Mouse (Mus musculus): ENCODE data around the gene Psmf1.
A peak's percentile ranks its signal among the peaks of the same experiment; 100 is the strongest.

Psmf1 gene

DNA sequence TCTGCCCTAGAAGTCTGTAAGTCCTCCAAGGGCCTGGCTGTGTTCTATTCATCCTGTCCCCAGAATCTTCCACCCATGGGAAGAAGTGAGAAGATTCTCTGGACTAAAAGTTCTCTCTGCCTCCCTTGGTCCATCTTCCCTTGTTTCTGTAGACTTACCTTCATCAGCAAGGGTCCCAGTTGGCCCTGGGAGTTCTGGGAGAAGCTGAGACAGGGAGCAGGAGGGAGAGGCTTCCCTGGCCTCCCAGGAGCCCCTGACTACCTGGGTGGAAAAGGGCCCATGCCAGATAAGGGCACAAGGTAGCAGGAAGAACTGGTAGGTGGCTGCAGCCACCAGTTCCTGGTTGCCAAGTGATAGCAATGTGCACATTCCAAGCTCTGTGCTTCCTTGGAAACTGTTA is at the start of gene Psmf1:
TSS of gene Psmf1 (minus strand) at position 342 of the 400 bp plus-strand sequence.
- no peak for DNase-seq (ENCODE audit: low read depth, low spot score)

DNA sequence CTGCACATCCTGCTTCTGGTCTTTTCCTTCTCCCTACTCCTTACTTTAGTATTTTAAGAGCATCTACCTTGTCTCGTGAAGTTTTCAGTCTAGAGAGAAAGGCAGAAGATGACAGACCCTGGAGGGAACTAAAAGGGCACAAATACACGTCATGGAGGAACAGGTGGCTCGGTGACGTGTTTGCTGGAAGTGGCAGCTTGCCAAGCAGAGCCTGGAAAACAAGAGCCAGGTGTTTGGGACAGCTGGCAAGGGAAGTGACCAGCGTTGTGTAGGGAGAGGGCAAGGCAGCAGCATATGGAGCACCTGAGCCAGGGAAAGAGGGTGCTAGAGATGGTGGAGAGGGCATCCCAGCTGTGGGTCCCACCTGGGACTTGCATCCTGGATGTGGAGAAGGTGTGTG is 47.2 kb upstream of the Psmf1 start:
- DNase-seq (ENCODE audit: low read depth, low spot score) = no peak

DNA sequence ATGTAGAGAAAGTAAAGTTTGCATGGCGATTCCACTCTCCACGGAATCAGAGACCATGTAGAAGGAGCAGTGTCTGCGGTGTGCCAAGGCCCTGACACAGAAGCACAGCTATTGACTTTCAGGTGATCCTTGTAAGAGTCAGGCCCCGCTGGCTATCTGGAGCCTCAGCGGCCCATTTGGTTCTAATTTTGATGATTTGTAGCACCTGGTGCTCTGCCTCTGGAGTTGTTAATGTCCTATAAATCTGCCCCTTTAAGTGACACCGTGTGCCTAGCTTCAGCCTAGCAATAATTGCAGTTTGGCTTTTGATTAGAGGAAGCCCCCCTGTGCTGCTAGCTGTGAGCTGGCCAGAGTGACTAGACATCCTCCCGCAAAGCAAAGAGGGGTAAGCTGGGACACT is 46.2 kb upstream of the Psmf1 start:
- DNase-seq (ENCODE audit: low read depth, low spot score) = no peak

DNA sequence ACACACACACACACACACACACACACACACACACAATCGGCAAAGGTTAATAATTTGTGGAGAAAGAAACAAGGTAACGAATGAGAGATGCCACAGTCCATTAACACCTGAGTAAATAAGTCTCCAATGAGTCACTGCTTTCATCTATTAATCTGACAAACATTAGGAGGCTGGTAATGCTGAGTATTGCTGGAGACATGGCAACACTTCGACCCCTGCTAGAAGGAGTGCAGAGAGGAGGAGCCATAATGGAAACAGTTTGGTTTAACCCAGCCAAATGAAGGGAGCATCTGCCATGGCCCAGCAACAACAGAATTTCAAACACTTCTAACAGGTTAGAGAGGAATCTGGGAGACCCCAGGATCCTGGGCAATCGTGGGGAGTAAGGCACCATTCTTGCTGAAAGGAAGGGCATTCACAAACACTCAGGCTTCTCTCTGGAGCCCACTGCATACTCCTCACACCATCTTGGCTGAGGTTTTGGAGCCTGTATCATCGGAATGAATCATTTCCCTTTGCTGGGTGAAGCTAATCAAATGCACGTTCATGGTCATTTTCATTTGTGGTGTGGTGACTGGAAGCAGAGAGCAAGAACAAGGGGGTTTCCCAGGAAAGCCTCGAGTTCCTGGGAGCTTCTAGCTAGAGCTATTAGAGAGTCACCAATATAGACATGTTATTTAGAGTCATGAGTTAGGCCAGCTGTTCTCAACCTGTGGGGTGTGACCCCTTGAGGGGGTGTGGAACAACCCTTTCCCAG is 44.4 kb upstream of the Psmf1 start:
- no peak for DNase-seq (ENCODE audit: low read depth, low spot score)

DNA sequence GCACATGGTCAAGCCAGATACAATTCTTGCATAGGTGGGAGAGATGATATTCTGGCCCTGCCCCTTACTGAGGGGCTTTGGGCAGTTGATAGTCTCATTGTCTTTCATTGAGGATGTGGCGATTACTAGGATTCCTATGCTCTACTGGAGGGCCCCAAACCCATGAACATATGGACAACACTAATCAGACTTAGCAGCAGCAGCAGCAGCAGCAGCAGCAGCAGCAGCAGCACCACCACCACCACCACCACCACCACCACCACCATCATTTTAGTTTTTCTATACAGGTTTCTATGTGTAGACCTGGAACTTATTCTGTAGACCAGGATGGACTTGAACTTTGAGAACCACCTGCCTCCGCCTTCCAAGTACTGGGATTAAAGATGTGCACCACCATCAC is 39.5 kb upstream of the Psmf1 start:
- no peak for DNase-seq (ENCODE audit: low read depth, low spot score)

DNA sequence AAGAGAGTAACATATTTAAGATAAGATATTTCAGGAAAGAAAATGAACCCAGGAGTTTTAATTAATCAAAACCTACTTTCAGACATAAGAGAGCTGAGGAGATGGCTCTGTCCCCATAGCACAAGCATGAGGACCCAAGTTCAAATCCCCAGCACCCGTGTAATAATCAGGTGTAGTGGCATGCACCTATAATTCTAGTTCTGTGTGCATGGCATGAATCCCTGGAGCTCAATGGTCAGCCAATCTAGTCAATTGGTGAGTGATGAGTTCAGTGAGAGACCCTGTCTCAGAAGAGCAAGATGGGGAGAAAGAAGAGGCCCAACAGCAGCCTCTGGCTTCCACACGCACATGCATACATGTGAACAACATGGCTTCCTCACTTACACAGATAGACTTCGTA is 33.4 kb upstream of the Psmf1 start:
- no peak for DNase-seq (ENCODE audit: low read depth, low spot score)

DNA sequence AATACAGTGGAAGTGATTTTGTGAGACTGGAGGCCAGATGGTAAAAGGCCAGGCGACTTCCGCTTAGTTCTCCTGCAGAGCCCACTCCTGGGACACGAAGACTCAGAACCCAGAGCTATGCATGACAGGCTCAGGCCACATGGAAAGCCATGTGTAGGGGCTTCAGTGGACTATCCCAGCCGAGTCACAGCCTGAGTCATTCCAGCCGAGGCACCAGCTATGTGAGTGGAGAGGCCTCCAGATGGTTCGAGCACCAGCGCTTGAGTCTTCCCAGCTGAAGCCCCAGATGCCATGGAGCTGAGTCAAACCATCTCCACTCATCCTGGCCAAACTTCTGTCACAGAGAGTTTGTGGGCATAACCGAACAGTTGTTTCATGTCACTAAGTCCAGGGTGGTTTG is 29.5 kb upstream of the Psmf1 start:
- no peak for DNase-seq (ENCODE audit: low read depth, low spot score)

DNA sequence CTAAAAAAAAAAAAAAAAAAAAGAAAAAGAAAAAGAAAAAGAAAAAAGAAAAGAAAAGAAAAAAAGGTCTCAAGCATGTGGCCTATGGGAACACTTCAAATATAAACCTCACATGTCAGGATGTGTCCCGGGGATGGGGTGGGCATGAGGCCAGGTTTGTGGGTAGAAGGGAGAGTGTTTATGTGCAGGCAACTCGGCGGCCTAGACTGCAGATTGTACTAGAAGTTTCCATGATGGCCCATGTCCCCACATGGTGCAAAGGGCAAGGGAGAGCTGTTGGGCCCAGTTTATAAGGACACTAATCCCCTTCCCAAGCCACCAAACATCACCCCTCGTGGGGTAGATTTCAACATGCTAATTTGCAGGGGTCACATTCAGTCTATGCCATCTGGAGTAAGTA is 28.2 kb upstream of the Psmf1 start:
- no peak for DNase-seq (ENCODE audit: low read depth, low spot score)

DNA sequence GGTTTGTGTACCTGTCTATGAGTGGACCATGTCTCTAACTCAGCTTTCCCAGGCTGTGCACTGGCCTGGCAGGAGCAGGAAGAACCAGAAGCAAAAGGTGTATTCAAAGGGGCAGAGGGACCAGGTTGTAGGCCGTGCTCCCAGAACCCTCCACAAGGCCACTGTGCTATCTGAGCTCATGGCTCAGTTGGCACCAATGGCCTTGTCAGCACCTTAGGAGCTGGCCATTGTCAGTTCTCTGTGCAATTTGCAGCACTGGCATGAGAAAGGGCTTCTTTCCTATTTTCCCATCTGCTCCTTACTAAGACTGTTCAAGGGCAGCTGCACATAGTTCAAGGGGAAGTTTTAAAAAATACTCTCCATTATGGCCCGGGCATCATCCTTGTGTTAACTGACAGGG is 20.6 kb upstream of the Psmf1 start:
- DNase-seq (ENCODE audit: low read depth, low spot score) = no peak

DNA sequence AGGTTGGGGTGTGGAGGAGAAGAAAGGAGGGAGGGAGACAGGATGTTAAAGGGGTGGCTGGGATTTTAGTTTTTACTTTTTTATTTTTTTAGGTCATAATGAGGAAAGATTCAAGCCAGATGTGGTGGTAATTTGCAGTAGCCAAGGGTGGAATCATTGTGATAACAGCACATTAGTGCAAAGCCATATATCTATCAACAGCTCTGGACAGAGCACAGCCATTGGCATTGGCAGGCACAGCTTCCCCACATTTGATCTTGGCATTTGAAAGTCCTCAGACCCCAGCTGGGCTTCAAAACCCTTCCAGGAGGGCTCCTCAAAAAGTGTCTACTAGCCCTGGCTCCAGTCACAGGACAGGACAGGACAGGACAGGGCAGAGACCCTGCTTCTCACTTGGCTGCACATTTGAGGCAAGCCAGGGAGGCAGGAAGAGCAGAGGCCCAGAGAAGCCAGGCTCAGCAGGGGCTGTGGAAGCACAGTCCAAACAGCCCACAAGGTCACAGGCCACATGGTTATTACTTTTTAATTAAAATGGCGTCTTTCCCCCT is 14.9 kb upstream of the Psmf1 start:
- DNase-seq (ENCODE audit: low read depth, low spot score) = no peak

DNA sequence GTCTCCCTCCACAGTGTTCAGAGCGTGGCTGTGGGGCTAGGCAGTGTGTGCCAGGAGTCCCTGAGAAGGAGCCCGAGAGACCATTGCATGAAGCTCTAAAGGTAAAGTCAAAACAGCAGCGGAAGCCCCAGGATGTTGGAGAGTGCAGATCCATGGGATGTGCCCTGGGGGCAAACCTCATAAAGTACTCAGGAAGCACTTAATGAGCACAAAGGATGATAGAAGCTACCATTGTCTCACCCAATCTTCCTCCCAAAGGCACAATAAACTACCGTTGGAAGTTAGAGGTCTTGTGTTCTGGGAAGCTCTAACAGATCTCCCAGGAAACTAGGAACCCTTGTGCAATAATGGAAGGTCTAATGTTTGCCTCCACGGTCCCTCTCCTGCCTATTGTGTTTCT is 13.5 kb upstream of the Psmf1 start:
- no peak for DNase-seq (ENCODE audit: low read depth, low spot score)

DNA sequence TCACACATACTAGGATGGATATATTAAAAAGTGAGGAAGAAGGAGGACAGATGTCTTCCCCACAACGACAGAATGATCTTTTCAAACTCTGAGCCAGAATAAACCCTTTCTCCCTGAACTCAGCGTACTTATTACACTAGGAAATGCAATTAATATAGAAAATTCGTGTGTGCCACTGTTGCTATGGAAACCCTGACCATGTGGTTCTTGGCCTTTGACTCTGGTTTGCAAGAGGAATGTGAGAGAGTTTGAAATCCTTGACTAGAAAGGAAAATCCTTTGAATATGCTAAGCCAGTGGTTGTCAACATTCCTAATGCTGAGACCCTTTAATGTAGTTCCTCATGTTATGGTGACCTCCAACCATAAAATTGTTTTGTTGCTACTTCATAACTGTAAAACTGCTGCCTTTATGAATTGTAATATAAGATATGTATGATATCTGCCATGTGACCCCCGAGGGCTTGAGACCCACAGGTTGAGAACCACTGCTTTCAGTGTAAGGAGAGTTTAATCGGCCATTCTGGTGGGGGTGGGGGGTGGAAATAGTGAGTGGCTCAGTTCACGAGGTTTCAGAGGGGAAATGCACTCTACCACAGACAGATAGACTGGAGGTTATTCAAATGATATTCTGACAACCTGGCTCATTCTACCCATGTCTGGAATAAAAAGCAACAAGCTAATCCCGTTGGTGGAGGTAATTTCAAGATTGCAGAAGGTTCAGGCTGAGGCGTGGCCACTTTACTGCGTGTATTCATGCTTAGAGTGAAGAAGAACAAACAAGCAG is 12.5 kb upstream of the Psmf1 start:
- no peak for DNase-seq (ENCODE audit: low read depth, low spot score)

DNA sequence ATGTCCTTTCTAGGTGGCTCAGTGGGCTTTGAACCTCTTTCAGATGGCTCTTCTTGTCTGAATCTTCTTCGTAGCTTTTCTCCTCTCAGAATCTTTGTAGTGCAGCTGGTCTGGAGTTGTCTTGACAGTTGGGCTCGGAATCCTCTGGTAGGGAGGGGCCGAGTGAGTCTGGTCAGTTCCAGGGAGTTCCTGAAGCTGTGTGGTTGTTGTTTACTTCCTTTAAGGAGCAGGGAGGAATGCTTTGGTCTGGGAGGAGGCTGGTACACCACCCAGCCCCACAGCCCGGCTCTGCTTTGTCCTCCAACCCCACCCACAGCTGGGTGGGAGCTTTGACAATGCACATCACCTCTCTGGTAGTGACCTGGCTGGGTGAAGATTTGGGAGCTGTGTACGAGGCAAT is 7.3 kb upstream of the Psmf1 start:
- DNase-seq (ENCODE audit: low read depth, low spot score) = no peak

DNA sequence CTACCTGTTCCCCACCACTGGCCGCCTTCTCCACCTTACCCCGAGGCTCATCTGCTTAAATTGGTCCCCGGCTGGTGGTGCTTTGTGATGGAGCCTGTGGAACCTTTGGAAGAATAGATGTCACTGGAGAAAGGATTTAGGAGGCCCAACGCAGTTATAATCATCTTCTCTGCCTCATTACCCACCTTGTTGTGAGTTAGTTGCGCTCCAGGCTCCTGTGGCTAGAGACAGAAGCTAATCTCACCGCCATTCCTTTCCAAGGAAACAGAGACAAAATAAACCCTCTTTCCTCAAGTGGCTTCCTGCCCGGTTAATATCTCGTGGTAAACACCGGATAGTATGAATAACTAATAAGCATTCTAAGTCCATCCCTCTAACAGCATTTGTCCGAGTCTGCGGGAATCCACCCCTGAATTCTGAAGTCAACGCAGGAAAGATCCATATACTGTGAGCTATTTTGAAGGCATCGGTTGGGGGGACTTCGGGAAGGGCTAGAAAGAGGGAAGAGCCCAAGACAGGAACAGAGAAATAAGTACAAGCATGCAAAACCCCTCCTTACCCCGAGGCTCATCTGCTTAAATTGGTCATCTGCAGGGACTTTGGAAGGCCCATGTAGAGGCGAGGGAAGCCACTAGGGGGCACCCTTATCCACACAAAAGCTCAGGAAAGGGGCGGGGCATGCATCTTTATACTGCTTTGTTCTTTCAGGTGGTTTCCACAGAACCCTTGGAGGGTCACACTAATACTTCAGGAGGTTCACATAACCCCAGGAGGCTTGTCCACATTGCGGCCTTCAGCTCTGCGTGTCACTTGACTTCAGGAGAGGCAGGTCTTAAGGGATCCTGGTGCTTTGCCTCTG is 4.1 kb upstream of the Psmf1 start:
- peak; percentile 46 for DNase-seq (ENCODE audit: low read depth, low spot score)

DNA sequence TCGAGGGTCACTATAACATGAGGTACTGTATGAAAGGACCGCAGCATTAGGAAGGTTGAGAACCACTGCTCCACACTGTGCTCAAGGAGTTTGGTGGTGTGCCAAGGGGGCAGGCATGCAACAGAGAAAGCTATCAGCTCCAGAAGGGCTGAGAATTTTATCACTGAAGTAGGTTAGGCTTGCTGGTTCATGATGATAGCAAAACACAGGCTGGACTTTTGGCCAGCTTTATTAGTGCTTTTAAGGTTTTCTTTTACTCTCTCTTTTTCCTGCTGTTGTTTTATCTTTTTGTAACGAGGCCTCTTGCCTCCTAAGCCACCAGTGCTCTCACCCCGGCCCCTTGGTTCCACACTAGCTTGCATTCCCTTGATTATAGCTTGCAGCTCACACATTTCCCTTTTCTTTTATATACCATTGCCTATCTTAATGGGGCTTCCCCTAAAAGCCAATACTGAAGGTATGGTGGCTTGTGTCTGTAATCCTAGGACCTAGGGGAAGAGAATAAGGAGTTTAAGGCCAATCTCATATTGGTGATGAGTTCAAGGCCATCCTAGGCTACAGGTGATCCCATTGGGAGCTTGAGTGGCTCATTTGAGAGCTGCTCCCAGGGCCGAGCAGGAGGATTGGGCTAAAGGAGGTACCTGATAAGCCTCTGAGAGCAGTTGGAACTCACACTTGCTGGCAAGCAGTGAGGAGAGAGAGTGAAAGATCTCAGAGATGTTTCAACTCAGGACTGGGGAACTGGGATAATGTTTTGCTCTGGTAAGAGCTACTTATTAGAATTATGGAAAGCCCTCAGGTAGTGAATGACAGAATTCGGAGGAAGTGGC is 921 bp downstream of the Psmf1 start:
- no peak for DNase-seq (ENCODE audit: low read depth, low spot score)

DNA sequence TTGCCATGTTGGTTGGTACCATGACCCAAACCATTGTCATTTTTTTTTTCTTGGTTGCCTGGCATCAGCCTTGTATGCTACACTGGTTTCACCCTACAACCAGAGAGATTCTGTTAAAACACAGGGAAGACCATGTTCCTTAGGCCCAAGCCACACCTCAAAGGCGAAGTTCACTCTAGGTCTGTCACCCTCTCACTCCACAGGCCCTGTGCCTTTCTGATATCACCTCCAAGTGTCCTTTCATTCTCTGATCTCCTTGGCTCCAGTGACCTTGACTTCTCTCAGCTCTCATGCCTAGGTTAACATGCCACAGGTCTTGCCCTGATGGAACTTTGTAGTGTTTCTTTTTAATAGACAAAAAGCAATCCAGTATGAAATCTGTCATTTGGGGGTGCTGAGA is 1.9 kb downstream of the Psmf1 start:
- no peak for DNase-seq (ENCODE audit: low read depth, low spot score)

DNA sequence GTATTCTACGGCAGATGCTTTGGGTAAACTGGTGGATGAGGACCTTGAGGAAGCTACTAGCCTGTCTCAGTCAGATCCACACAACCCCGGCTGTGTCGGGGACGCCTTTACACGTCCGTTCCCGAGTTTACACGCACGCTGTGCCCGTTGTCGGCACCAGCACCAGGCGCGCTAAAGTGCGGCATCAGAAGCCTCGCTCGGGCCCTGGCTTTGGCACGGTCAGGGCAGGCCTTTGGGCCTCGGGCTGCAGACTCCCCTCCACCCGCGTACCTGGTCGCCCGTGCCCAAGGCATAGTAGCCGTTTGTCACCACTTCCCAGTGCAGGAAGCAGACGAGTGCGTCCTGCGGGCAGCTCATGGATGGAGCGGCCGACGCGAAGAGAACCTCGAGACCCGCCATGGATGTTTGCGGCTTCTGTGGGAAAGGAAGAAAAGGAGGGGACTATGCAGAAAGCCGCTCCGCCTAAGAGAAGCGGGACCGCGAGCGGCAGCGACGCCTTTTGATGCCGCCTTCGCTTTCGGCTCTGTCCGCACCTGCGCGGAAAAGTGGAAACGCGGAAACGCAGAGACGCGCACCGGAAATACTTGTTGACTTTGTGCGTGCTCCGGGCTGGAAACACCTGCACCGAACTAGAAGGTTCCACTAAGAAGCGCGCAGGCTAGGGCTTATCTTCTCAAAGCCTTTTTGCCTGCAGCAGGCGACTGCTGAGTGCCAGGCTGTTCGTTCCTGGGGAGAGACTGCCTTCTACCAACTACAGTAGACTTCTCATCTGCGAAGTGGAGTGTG is 3.1 kb downstream of the Psmf1 start:
- DNase-seq (ENCODE audit: low read depth, low spot score) = peak; percentile 82

DNA sequence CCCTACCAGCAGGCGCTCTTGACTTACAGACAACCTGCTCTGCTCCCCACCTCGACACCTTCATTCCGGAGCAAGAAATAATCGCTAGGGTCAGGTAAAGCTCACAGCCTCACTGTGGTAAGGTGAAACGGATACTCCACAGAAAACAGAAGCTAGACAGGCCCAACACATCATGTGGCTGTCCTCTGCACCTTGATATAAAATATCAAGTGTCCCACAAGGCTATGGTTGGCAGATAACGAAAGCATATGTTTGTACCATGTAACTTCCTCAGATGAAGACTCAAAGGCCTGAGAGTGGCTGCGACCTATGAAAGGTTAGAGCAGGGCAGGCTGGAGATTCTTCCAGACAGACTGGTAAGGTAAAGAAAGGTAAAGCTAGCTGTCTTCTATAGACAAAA is 4.5 kb downstream of the Psmf1 start:
- DNase-seq (ENCODE audit: low read depth, low spot score) = no peak

DNA sequence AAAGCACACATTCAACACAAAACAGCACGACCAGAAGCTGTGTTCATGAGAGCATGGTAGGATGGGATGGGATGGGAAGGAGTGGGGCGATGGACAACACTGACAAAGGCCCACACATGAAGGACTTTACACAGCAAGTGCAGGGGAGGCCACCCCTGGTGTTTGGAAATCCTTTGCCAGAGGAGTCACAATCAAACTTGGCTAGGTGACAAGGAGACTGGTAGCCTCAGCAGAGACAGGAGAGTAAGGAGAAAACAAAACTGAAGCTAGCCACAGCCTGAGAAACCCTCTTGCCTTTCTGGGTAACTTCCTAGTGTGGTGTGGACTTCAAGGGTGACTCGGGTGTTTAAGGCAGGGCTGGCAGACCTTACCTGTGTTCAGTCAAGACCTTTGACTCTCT is 4.9 kb downstream of the Psmf1 start:
- DNase-seq (ENCODE audit: low read depth, low spot score) = no peak

DNA sequence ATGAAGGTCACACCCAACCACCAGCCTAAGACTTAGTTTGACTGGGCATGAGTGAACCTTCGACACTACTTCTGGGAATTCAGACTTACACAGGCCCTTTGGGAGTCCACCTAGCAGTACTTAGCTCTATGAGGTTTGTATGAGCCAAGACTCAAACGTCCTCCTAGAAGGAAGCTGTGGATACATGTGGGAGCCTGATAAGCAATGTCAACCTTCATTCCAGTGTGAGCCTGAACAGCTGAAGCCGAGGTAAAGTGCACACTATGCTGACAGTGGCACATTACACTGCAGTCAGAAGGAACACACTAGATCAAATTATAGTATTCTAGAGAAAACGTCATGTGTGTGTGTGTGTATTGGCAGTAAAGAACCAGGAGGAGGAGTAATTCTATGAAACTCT is 5.5 kb downstream of the Psmf1 start:
- DNase-seq (ENCODE audit: low read depth, low spot score) = no peak

Measured in brain, embryonic 18.5 days (tissue).